Mouse (Mus musculus): ENCODE data around the gene S100a2. TPM values are rescaled to one million over a fixed set of nuclear protein-coding genes. Genes with fewer than 3 reads are reported as not detected.

S100a2 gene
- total RNA-seq, 2 experiments from 2014 or later = not detected

DNA sequence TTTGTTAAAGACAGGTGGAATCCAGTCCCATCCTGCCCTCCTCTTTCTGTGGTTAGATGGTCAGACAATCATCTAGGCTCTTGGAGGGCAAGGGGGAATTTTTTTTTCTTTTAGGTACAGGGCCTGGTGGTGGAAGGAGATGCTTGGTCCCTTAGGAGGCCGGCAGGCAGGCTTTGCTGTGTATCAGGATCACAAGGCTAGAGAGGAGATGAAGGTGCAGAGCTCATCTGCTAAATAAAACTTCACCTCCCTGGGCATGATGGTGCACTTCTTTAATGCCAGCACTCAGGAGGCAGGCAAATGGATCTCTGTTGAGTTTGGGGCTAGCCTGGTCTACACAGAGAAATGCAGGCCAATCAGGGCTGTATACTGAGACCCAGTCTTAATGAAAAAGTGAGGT, 25.9 kb downstream of the S100a2 start:
- no peak for DNase-seq

- DNase-seq = no peak
Observed at GRCm38 (mm10) chr3:90617586-90617985, 27.5 kb downstream of the S100a2 start.

DNA sequence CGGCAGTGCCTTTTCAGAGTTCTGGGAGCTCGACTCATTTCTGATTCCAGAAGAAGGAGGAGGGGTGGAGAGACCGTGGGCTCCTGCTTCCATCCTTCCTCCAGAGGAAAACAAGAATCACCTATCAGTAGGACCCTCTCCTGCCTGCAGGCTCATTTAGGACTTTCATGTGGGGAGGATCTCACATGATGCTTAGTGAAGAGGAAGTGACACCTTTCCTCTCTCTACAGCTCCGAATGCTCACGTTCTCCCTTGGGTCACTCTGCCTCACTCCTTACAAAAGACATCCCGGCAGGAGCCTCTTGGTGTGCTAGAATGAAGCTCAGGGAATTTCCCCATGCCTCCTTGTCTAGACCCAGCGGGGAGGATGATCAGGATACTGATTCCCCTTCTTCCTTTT, 31.5 kb downstream of the S100a2 start:
- no peak for DNase-seq

DNA sequence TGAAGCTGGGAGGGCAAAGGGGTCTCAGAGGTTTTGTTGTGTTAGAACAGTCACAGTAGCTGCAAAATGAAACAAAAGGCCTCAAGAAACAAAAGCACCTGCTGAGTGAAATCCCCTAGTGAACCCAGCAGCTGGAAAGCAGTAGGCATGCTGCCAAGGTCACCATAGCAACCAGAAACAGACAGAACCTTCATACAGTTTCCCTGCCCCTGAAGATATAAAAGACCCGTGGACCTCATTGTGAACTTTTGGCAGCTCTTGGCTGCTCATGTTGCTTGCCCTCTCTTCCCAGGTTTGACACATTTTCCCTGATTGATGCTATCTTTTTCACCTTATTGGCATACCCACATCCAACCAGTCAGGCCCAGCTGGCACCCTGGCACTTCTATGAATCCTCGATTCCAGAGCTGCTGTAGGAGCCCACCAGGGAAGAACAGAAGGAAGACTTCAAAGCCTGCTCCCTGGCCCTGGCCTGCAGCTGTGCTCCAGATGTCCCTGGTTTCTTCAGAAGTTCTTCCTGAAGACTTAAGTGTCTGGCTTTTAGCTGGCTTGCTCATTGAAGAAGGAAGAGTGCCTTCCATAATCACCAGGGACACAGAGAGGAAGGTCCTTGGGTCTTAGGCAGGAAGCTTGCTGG, 33.5 kb downstream of the S100a2 start:
- DNase-seq = peak; percentile 65 to 77

GRCm38 (mm10) chr3:90625496-90625895, 35.4 kb downstream of the S100a2 start:
- DNase-seq = no peak

- DNase-seq = no peak
Observed at GRCm38 (mm10) chr3:90626266-90627021, 36.4 kb downstream of the S100a2 start.

GRCm38 (mm10) chr3:90627366-90627765, 37.3 kb downstream of the S100a2 start:
- DNase-seq = no peak

GRCm38 (mm10) chr3:90627807-90628206, 37.8 kb downstream of the S100a2 start:
- no peak for DNase-seq

DNA sequence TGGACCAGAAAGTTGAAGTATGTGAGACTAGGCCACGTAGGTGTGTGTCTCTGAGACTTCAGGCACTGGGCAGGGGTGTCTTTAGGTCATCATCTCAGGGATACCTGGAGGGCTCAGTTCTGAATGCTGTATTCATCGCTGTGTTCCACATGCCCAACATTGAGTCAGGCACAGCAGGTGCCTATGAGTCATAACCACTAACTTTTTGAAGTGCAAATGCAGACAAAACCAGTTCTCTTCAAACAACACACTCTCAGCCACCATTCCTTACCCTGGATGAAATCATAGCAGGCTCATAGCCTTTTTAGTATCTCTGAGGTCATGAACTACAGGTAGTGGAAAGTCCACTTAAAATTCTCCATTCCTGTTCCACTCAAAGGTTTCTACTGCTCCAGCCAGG, 39.3 kb downstream of the S100a2 start:
- no peak for DNase-seq

DNA sequence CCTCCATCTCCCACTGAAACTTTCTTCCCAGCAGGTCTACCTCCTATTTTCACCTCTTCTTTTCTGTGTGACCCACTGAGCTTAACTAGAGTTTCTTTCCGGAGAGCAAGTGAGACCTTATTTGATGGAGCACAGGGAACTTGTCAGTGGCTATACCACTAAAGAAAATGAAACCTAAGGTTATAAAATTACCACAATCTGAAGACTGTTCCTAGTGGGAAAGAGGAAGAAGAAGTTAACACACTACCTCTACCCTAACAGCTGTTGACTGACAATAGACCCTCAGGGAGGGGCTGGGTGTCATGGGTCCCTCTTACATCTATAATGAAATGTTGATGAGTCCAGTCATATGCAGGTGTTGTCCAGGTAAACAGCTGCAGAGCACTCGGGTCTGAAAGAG, 41.9 kb downstream of the S100a2 start:
- DNase-seq = no peak

GRCm38 (mm10) chr3:90638511-90639275, 48.6 kb downstream of the S100a2 start:
- no peak for DNase-seq

- DNase-seq = peak; percentile 16 to 54
Observed at GRCm38 (mm10) chr3:90639511-90640154, 49.6 kb downstream of the S100a2 start.

GRCm38 (mm10) chr3:90640981-90641380, 50.9 kb downstream of the S100a2 start:
- DNase-seq = no peak

Other genes with a start within 250 kb of the S100a2 start
- under 1 TPM; 0.50 to 0.62 TPM for gene Slc27a3, start 200.3 kb upstream of the S100a2 start, total RNA-seq (2021)
- 10 to 100 TPM; 24.6 TPM for gene Ints3, start 156.6 kb upstream of the S100a2 start, total RNA-seq (2021)
- gene Npr1, start 124.4 kb upstream of the S100a2 start, total RNA-seq (2021) = 10 to 100 TPM; 16.2 to 16.8 TPM
- gene Ilf2, start 114.1 kb upstream of the S100a2 start, total RNA-seq (2021) = 10 to 100 TPM; 29.3 to 30.1 TPM
- gene Snapin, start 99.2 kb upstream of the S100a2 start, total RNA-seq (2021) = 10 to 100 TPM; 62.0 to 70.7 TPM
- 10 to 100 TPM; 90.0 to 96.6 TPM for gene Chtop, start 80.7 kb upstream of the S100a2 start, total RNA-seq (2021)
- gene S100a1, start 75.9 kb upstream of the S100a2 start, total RNA-seq (2021) = 1,000 to 10,000 TPM; 1,108 to 1,133 TPM
- gene S100a13, start 75.8 kb upstream of the S100a2 start, total RNA-seq (2021) = 10 to 100 TPM; 29.6 to 31.2 TPM
- under 1 TPM; 0.49 to 0.60 TPM for gene S100a14, start 63.4 kb upstream of the S100a2 start, total RNA-seq (2021)
- 10 to 100 TPM; 62.9 to 71.8 TPM for gene S100a16, start 53.0 kb upstream of the S100a2 start, total RNA-seq (2021)
- not detected for gene S100a3, start 29.7 kb upstream of the S100a2 start, total RNA-seq (2021)
- not detected for gene Gm42674, start 11.7 kb downstream of the S100a2 start, total RNA-seq (2021)
- gene S100a4, start 13.5 kb downstream of the S100a2 start, total RNA-seq (2021) = 10 to 100 TPM; 12.5 to 14.1 TPM
- gene S100a5, start 18.3 kb downstream of the S100a2 start, total RNA-seq (2021) = not detected
- gene S100a6, start 22.6 kb downstream of the S100a2 start, total RNA-seq (2021) = 10 to 100 TPM; 76.5 to 79.4 TPM
- gene S100a7a, start 63.8 kb downstream of the S100a2 start, total RNA-seq (2021) = under 1 TPM in 1 of 2 experiments, not detected in 1; 0.47 TPM
- gene S100a8, start 78.7 kb downstream of the S100a2 start, total RNA-seq (2021) = not detected
- under 1 TPM in 1 of 2 experiments, not detected in 1; 0.57 TPM for gene S100a9, start 105.5 kb downstream of the S100a2 start, total RNA-seq (2021)
- gene Pglyrp4, start 136.7 kb downstream of the S100a2 start, total RNA-seq (2021) = not detected
- not detected for gene Gm5849, start 187.6 kb downstream of the S100a2 start, total RNA-seq (2021)

Measured in heart, adult 18-20 months (tissue).